Mouse (Mus musculus): Measurements from ENCODE around the gene Col19a1.
A peak's percentile ranks its signal among the peaks of the same experiment; 100 is the strongest.

The Col19a1 gene

GRCm38 (mm10) chr1:24303077-24303476, 284.2 kb downstream of the Col19a1 start:
- no peak for DNase-seq

- peak; percentile 1 for DNase-seq
These were observed 284.6 kb downstream of the Col19a1 start for GRCm38 (mm10) chr1:24302674-24303073.

- no peak for DNase-seq
These were observed 286.6 kb downstream of the Col19a1 start for GRCm38 (mm10) chr1:24300700-24301099.

- DNase-seq, result no peak
These were observed 292.0 kb downstream of the Col19a1 start for GRCm38 (mm10) chr1:24294979-24295942.

- DNase-seq, result no peak
These were observed 294.8 kb downstream of the Col19a1 start for GRCm38 (mm10) chr1:24292515-24292914.

- DNase-seq, result no peak
These were observed 300.9 kb downstream of the Col19a1 start for GRCm38 (mm10) chr1:24286360-24286759.

GRCm38 (mm10) chr1:24267022-24267421, 320.2 kb downstream of the Col19a1 start:
- no peak for DNase-seq

GRCm38 (mm10) chr1:24261181-24261580, 326.1 kb downstream of the Col19a1 start:
- no peak for DNase-seq

GRCm38 (mm10) chr1:24259419-24259818, 327.9 kb downstream of the Col19a1 start:
- DNase-seq, result no peak

GRCm38 (mm10) chr1:24257961-24258360, 329.3 kb downstream of the Col19a1 start:
- DNase-seq, result no peak

- DNase-seq, result no peak
These were observed 338.1 kb downstream of the Col19a1 start for GRCm38 (mm10) chr1:24249105-24249664.

GRCm38 (mm10) chr1:24248294-24249104, 338.8 kb downstream of the Col19a1 start:
- DNase-seq, result no peak

- no peak for DNase-seq
These were observed 341.4 kb downstream of the Col19a1 start for GRCm38 (mm10) chr1:24245700-24246375.

- no peak for DNase-seq
These were observed 342.3 kb downstream of the Col19a1 start for GRCm38 (mm10) chr1:24244931-24245330.

GRCm38 (mm10) chr1:24240039-24240691, 347.1 kb downstream of the Col19a1 start:
- DNase-seq, result no peak

GRCm38 (mm10) chr1:24236330-24236729, 350.9 kb downstream of the Col19a1 start:
- DNase-seq, result no peak

GRCm38 (mm10) chr1:24231504-24232270, 355.6 kb downstream of the Col19a1 start:
- DNase-seq, result no peak

GRCm38 (mm10) chr1:24230428-24230827, 356.8 kb downstream of the Col19a1 start:
- DNase-seq, result no peak

- no peak for DNase-seq
These were observed 357.7 kb downstream of the Col19a1 start for GRCm38 (mm10) chr1:24229552-24229951.

- no peak for DNase-seq
These were observed 360.1 kb downstream of the Col19a1 start for GRCm38 (mm10) chr1:24226941-24227711.
